Mouse (Mus musculus): ENCODE data around the gene Tomm7. TPM values are rescaled to one million over a fixed set of nuclear protein-coding genes. Genes with fewer than 3 reads are reported as not detected.
"Not testable (repeated sequence)": the region's sequence is repeated elsewhere in the genome, so short reads cannot be mapped to it uniquely, and the experiment has no call there.

Tomm7 gene
- total RNA-seq, 2 experiments from 2014 or later, result 77.6 to 85.5 TPM

DNA sequence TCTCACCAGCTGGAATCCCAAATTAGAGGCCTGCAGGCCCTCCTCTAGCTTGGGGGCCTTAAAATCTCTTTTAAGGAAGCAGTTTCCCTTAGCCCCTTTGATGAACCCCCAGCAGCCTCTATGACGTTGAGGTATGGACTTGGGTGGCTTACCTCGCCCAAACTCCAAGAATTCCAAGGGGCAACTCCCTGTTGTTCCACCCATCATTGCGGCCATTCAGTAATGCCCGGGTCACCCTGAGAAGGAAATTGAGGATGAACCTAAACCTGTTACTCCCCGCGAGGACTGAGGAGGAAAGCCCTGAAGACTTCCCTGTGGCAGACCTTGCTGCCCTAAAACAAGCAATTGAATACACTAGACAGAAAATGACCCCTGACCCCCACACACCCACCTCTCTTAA lies 11.5 kb upstream of the Tomm7 start:
- no peak for DNase-seq (ENCODE audit: low spot score in 2 of 2)

DNA sequence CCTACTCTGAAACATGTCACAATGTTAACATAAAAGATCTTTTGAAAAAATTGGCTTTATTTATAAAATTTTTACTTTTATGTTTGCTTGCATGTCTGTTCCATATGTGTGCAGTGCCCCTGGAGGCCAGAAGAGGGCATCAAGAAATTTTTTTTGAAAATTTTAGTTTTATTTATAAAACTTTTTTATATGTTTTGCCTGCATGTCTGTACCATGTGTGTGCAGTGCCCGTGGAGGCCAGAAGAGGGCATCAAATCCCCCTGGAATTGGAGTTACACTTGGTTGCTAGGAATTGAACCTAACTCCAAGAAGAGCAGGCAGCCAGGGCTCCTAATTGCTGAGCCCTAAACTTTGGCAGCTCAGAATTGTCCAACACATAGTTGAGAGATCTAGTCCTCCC lies 9.0 kb upstream of the Tomm7 start:
- DNase-seq (ENCODE audit: low spot score in 2 of 2), result not testable (repeated sequence)

DNA sequence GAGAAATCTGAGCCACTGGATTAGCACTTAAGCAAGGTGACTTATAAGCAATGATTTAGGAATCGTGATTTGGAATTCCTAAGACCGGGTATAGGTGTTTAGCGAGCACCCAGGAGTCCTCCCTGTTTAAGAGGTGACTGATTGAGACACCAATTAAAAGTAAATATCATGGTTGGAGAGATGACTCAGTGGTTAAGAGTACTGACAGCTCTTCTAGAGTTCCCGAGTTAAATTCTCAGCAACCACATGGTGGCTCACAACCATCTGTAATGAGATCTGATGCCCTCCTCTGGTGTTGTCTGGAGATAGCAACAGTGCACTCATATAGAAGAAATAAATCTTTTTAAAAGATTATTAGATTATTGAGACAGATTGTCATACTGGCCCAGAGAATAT lies 7.2 kb upstream of the Tomm7 start:
- peak in 1 of 2 experiments; percentile 26 for DNase-seq (ENCODE audit: low spot score in 2 of 2)

DNA sequence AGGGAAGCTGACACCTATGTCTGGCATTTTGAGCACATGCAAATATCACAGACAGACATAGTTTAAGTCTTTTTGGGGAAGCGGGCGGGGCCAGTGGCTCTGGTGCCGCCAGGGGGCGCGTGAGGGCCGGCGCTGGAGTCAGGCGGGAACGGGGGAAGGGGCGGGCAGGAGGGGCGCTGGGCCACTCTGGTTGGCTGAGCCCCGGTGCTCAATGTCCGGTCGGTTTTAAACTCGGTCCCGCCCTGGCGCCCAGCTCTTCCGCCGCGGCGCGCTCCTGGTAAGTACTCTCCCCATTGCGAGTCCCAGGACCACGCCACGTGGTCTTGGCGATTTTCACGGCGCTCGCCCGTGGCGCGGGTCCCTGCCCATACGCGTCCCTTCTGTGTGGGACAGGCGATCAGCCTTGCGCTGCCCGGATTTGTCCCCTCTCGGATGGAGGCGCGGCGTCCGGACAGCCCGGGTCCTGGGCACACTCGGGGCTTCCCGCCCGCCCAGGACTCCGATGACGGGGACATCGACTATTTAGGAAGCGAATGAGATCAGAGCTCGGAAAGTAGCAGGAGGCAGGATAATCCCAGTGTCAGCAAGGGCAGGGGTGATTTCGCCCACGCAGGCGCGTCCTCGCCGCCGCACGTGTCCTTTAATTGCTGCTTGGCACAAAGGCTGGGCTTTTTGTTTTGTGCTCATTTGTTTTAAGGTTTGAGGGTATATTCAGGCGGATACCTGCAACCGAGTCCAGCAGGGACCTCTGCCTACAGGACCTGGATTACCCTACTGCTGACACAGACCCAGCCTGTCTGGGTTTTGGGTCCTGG lies 6.6 kb upstream of the Tomm7 start:
- DNase-seq (ENCODE audit: low spot score in 2 of 2), result peak; percentile 83 to 92

DNA sequence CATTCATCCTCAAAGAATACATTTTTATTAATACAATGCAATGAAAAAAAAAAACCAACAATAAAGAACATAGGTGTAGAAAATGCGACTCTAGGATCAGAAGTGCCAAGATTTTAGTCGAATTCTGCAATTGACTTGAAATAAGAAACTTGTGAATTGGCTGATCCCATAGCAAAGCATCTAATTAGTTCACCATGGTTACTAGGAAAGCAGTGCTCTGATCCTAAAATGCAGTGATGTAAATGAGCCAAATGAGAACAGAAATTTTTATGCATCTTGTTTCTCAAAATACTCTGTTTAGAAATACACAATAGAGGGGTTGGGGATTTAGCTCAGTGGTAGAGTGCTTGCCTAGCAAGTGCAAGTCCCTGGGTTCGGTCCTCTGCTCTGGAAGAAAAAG lies 1.2 kb upstream of the Tomm7 start:
- DNase-seq (ENCODE audit: low spot score in 2 of 2), result no peak

DNA sequence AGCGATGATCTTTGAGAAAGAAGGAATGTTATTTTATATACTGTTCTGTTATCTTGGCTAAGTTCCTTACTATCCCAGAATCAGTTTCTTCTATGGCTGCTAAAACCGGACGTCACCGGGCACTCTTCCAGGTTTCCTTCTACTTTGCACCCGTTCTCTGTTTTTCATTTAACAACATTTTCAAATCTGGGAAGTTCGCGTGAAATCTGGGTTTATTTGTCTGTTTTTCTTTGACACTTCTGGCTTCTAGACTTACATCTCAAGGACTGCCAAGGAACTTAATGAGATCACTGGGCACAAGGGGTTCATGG lies 525 bp upstream of the Tomm7 start:
- DNase-seq (ENCODE audit: low spot score in 2 of 2), result peak in 1 of 2 experiments; percentile 57

DNA sequence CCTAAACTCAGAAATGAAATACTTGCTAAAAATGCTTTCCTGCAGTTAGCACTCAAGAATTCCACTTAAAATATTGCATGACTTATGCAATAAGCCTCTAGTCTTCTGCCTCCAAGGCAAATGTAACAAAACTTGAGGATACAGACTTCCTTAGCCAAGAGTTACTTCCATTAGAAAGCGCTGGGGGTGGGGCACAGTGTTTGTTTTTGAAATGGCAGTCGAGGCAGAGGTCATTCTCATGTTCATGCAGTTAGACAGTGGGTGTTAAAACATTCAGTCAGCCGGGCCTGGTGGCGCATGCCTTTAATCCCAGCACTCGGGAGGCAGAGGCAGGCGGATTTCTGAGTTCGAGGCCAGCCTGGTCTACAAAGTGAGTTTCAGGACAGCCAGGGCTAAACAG lies 5.8 kb downstream of the Tomm7 start:
- DNase-seq (ENCODE audit: low spot score in 2 of 2), result no peak

DNA sequence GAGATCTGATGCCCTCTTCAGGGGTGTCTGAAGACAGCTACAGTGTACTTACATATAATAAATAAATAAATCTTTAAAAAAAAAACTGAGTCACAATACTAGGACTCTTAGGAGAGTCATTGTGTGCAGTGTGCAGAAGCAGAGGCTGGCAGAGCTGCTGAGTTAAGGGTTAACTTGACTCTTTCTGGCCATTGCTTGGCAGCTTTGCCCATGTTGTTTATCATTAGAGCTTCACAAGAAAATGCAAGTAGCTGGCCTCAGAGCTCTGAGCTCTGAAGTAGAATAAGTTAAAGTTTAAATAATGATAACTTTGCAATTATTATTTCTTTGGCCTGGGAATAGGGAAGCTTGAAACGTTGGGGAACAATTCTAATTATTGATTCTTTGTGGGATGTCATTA lies 8.3 kb downstream of the Tomm7 start:
- DNase-seq (ENCODE audit: low spot score in 2 of 2), result not testable (repeated sequence)

DNA sequence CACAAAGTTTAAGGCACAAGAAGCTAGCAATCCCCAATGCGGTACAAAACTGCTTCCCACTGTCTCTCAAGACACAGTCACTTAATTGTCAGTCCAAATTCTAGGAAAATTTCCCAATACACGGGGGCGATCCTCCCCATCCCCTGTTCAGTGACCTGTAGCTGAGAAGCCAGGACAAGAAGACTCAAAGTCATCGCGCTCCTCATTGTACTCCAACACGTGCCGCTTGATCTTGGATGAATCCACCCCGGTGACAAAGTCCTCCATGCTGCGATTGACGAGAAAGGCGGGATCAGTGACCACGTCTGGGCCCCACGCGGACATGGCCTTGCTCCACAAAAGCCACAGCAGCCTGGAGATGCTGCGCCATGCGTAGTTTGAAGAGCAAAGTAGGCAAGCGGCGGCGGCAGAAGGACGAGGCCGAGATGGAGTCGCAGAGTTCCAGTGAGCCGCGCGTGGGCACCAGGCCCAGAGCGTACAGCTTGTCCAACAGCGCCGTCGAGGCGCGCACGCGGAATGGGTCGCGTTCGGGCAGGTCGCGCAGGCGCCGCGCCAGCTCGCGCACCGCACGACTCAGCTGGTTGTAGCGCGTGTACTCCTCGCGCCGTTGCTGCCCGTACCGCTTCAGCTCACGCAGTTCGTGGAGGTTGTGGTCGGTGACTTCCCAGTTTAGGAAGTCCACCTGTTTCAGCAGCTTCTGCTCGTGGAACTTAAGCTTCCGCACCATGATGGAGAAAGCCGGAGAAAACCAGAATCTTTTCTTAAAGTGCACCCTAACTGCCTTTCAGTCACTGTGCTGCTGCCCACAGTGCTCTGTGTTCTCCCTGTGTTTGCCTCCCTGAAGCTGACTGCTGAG lies 12.8 kb downstream of the Tomm7 start:
- DNase-seq (ENCODE audit: low spot score in 2 of 2), result peak in 1 of 2 experiments; percentile 16

DNA sequence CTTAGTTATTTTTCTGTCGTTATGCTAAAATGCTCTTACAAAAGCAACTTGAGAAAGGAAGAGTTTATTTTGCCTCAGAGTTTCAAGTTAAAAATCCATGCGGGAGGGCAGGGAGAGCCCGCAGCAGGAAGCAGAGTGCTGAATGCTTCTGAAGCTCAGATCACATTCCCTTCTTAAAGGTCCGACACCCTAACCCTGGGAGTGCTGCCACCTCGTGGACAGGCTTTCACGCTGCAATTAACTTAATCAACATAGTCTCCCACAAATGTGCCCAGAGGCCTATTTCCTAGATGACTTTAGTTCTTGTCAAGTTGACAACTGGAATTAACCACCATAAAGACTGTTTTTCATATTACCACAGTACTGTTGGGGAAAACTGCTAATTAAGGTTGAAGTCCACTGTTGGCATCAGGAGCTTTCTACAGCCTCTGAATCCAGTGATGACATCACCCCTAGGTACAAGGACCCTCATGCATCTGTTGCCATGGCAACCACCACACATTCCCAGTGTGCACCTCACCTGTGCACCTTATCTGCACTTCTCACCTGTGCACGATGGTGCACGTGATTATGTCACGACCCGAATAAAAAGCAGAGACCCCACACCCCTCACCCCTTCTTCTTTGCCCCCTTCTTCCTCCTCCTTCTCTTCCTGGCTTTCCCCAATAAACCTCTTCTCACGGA lies 17.5 kb downstream of the Tomm7 start:
- peak; percentile 21 to 38 for DNase-seq (ENCODE audit: low spot score in 2 of 2)

DNA sequence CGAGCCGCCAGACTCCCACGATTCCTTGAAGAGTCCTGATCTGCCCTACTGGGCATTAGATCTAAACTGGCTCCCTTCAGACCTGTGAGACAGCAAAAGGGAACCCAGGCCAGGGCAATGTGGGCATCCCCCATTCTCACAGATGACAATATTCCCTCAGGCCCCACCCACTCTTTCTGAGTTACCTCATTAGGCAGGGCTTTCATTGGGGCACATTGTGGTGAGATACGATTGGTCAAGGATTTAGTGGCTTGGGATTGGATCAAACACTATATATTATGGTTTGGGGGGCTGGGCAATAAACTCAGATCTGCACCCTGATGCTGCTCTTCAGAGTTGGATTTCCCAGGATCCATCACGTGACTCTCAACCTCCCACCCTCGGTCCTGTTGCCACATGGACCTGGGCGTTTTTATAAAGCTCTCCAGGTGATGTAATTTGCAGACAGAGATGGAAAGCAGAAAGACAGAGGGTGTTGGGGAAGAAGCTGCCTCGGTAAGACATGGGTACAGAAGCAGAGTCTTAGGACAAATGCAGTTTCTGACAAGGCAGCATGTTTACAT lies 19.7 kb downstream of the Tomm7 start:
- DNase-seq (ENCODE audit: low spot score in 2 of 2), result no peak

DNA sequence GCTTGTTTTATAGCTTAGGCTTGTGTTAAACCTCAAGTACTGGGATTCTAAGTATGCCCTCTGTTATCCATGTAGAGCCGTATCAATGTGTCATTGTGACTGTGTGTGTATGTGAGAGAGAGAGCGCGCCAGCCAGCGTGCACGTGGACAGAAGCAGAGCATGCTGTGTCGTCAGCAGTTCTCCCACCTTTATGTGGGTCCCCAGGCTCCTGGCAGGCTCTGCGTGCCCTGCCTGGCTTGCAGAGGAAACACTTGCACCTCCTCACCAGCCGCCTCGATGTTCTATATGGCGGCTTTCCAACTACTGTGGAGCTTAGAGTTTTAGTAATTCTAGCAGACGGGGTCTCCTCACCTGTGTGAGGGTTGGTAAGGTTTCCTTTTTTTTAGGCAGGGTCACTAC lies 21.7 kb downstream of the Tomm7 start:
- DNase-seq (ENCODE audit: low spot score in 2 of 2), result no peak

DNA sequence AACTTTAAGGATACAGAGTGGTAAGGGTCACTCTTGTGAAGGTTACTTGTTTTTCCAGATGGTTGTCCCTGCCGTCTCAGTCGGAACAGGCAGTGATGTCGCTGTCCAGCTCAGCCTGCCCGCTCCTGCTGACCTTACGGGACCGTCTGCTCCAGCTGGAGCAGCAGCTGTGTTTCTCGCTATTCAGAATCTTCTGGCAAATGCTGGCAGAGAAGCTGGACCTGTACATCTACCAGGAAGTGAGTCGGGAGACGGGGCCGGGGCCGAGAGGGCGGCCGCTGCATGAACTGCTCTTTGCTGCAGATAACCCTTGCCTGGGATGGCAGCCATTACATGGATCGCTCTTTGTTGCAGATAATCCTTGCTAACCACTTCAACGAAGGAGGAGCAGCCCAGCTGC lies 27.3 kb downstream of the Tomm7 start:
- DNase-seq (ENCODE audit: low spot score in 2 of 2), result no peak

DNA sequence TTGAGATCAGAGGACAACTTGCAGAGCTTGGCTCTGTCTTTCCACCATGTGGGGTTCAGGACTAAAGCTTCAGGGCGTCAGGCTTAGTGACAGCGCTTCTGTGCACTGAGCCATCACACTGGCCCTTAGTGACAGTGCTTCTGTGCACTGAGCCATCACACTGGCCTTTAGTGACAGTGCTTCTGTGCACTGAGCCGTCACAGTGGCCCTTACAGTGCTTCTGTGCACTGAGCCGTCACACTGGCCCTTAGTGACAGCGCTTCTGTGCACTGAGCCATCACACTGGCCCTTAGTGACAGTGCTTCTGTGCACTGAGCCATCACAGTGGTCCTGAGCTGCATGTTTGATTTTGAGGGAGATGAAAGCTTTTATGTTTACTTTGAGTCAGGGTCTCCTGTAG lies 29.1 kb downstream of the Tomm7 start:
- no peak for DNase-seq (ENCODE audit: low spot score in 2 of 2)

DNA sequence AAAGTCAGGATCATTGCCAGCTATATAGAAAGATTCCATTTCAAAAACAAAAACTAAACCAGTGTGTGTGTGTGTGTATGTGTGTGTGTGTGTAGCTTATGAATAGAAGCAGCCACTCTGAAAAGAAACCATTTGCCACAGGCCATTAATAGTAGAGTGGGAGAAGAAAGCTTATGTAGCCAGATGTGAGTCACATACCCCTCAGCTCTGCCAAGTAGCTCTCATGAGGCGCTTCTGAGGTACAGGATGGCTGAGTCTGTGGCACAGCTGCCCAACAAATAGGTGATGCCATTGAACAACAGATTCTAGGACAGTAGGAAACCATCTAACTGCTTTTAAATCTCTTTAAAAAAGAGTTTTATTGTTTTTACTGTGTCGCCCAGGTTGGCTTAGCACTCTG lies 51.2 kb downstream of the Tomm7 start:
- DNase-seq (ENCODE audit: low spot score in 2 of 2), result no peak

DNA sequence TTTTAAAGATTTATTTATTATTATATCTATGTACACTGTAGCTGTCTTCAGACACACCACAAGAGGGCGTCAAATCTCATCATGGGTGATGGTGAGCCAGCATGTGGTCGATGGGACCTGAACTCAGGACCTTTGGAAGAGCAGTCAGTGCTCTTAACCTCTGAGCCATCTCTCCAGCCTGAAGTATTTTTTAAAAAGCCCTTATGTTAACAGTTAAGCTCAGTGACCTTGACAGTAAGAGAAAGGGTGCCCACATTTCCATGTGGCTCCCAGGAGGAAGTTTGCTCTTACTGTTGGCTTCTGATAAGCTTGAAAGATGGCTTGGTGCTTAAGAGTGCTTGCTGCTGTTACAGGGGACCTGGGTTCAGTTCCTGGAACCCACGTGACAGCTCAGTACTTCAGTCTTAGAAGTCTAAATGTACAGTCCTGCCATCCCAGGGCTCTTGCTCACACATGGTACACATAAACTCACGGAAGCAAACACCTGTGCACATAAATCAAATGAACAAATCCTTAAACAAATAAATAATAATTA lies 54.8 kb downstream of the Tomm7 start:
- DNase-seq (ENCODE audit: low spot score in 2 of 2), result no peak

Other genes with a start within 250 kb of the Tomm7 start
- 100 to 1,000 TPM; 139 to 157 TPM for gene Srpk2, start 159.5 kb downstream of the Tomm7 start, total RNA-seq (2021)
- gene Pus7, start 60.5 kb downstream of the Tomm7 start, total RNA-seq (2021), result 10 to 100 TPM; 21.6 to 22.9 TPM
- 10 to 100 TPM; 20.7 to 22.8 TPM for gene Rint1, start 56.5 kb downstream of the Tomm7 start, total RNA-seq (2021)
- 10 to 100 TPM; 26.7 to 30.2 TPM for gene Fam126a, start 186.5 kb upstream of the Tomm7 start, total RNA-seq (2021)

Data from layer of hippocampus, postnatal 14 days (tissue).